Mouse (Mus musculus): Measurements from ENCODE around the gene Hoxb9.
A peak's percentile ranks its signal among the peaks of the same experiment; 100 is the strongest.

Hoxb9 gene

DNA sequence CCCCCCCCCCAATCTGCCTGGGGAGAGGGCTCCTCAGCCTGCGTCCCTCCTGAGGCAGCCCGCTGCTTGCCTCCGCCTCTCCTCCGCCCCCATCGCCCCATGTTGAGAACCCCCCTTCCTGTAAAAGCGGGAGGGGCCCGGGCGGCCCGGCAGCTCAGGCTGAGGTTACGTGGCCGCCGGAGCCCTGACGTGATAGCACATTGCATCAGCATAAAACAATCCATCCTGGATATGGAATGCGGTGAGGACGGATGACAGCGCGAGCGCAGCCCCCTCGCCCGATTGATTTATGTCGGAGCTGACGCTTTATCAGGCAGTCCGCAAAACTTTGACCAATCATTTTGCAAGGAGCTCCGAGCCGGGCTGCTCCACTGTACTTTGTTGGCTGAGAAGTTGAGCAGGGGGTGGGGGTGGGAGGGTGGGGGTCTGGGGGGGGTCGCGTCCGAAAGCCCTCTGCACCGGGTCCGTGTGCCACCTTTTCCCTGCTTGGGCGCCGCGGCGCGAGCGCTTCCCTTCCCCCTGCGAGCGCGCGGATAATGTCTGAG lies at the start of gene Hoxb9:
Hoxb9 (plus strand) TSS at position 462 of the 545 bp plus-strand sequence.
- DNase-seq (ENCODE audit: low spot score), result no peak

DNA sequence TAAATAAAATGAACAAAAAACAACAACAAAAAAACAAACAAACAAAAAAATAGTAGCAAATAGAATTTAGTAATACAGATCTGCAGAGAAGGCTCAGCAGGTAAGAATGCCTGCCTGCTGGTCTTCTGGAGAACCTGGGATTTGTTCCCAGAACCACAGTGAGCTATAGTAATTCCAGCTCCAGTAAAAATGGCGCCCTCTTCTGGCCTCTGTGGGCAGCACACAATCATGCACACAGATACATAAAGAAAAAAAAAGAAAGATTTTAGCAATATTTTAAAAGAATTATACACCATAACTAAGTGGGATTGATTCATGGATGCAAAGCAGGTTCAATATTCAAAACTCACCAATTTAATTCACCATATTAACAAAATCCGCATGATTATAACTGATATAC lies 47.4 kb upstream of the Hoxb9 start:
- no peak for DNase-seq (ENCODE audit: low spot score)

GRCm38 (mm10) chr11:96227676-96228075 lies 43.6 kb upstream of the Hoxb9 start:
- no peak for DNase-seq (ENCODE audit: low spot score)

DNA sequence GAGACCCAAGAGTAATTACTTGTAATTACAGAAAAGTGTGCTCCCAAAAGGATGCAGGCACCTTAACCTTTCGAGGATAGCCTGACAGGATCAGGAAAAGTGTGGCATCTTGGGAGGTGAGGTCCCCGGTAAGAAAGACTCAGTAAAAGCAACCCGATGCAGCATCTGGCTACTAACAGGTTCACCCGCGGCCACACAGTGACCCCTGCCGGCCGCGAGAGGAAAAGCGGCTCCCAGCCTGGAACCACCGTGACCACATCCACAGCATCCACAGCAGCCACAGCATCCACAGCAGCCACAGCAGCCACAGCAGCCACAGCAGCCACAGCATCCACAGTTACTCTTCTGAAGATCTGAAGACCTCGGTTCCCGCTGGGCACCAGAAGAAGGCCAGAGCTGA lies 36.4 kb upstream of the Hoxb9 start:
- DNase-seq (ENCODE audit: low spot score), result peak; percentile 1

- DNase-seq (ENCODE audit: low spot score), result peak; percentile 20
Measured at GRCm38 (mm10) chr11:96240211-96240610, 31.0 kb upstream of the Hoxb9 start.

DNA sequence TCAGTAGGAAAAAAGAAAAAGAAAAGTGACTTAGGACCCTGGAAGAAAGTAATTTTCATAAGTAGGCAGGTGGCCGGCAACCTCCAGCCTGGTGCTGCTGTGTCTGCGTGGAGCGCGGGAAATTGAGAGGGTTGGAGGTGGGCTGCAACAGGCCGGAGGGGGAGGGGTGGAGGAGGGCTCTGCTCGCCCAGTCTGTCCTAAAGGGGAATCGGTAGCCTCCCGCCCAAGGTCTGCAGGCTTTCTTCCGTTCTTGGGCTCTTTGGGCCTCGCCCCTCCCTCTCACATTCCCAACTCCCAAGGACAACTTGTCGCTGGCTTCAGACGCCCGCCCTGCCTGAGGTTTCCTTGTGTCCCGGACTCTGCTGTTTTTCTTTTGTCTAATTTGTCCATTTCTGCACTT lies 20.4 kb upstream of the Hoxb9 start:
- DNase-seq (ENCODE audit: low spot score), result no peak

GRCm38 (mm10) chr11:96251480-96252031 lies 19.7 kb upstream of the Hoxb9 start:
- DNase-seq (ENCODE audit: low spot score), result no peak

- no peak for DNase-seq (ENCODE audit: low spot score)
Measured at GRCm38 (mm10) chr11:96252541-96253120, 18.6 kb upstream of the Hoxb9 start.

DNA sequence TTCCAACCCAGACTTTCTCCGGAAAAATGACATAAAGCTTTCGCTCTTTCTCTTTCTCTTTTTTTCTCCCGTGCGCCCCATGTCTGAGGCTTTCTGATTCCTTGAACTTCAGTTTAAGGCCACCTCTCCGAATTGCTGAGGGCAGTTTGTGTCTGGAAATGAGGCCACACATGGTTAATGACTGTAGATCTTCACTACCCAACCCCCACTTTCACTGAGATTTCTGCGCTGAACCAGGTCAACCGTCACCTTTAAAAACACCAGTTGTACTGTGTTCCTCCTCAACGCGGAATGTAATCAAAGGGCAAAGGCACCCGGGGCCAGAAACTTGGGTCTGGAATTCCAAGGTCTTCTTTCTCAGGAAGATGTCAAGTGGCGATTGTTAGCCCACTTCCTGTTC lies 17.0 kb upstream of the Hoxb9 start:
- DNase-seq (ENCODE audit: low spot score), result no peak

DNA sequence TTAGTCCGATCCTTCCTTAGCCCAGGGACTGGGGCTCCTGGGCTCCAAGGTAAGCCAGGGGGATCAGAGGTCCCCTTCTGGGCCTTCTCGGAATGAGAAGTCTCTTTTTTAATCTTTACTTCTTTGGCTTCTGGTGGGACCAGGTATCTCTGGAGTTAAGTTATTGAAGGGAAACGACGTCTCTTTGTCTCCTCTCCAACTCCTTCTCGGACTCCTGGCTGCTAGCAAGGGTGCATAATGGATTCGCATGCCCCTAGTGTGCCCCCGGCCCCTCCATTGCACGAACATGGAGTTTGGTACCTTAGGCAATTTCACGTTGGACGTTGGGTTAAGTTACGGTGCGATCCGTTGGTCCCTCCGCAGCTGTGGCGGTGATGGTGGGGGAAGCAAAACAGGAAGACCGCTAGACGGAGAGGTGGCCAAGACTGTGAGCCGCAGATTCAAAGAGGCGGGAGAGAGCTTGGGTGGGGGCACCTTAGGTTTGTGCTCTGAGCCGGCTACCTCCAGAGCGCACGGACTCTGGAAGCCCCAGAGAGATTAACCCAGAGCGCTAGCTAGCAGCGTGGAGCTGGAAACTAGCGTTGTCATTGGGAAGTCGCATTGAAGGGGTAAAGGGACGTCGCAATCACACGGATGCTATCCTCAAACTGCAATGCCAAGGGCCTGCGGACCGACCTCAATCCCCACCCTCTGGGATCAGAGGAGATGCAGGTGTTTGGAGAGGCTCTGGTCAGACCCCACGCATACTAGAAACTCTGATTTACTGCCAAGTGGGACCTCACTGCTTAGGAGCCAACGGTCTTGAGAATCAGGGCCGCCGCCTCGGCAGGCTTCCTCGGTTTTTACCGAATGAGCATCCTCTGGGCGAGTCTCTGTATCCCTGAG lies 15.9 kb upstream of the Hoxb9 start:
- no peak for DNase-seq (ENCODE audit: low spot score)

DNA sequence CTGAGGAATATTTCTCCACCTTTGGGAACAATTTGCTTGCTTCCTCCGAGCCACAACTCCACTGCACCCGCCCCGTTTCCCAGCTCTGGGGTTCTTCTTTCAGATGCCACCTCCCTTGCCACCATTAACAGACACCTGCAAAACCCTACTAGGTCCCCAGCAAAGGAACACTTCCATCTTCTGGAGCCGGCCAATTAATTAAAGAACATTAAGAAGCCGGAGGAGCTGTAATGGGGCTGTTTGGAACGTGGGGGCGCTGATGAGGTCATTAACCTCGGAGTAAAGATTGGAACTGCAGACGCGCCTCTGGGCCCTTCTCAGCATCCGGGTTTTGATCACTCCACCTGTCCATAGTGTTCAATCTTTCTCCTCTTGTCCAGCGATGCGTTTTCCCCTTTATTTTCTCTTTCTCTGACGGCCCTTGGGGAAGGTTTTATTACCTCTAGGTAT lies 15.2 kb upstream of the Hoxb9 start:
- no peak for DNase-seq (ENCODE audit: low spot score)

DNA sequence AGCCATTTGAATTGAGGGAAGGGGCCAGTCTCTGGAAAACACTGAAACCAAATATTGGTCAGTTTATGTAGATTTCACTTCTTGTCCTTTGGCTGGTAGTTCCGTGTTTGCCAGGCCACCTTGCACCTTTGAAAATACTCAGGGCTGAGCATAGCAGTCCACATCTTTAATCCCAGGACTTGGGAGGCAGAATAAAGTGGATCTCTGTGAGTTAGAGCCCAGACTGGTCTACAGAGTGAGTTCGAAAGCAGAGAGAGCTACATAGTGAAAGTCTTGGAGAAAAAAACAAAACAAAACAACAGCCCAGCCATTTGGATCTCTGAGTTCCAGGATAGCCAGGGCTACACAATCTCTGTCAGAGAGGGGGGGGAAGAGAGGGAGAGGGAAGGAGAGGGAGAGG lies 14.1 kb upstream of the Hoxb9 start:
- DNase-seq (ENCODE audit: low spot score), result no peak

DNA sequence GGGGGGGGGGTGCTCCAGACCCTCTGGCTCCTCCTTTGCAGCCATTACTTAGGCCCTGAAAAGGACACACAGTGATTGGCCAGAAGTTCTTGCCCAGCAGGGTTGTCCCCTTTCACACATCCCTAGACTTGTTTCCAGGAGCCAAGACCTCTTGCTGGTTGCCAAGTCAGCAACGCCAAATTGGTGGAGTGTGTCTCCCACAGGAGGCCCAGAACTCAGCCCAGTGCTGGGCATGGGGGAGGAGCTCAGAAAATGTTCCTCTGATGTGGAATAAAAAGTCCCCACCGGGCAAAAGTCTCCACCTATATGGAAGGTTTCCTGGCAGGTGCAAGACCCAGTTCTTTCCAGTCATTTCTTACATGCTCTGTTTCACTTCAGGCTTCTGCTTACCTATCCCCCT lies 12.2 kb upstream of the Hoxb9 start:
- no peak for DNase-seq (ENCODE audit: low spot score)

DNA sequence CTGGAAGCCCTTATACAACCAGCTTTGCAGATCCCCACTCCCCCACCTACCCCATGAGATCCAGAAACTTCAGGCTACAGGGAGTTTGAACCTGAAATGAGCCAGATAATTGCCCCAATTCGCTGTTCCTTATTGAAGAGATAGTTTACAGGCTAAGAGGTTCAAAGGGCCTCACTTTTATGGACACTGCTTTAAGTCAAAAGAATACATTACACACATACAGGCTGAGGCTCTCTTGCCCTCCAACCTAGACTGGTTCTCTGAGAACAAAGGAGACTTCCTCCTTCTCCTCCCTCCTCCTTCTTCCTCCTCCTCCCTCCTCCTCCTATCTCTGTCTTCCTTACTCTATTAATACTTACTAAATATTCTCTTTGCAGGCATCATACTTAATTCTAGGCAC lies 11.7 kb upstream of the Hoxb9 start:
- no peak for DNase-seq (ENCODE audit: low spot score)

- DNase-seq (ENCODE audit: low spot score), result no peak
Measured at GRCm38 (mm10) chr11:96260310-96260970, 10.8 kb upstream of the Hoxb9 start.

- DNase-seq (ENCODE audit: low spot score), result peak; percentile 56
Measured at GRCm38 (mm10) chr11:96261323-96261890, 9.8 kb upstream of the Hoxb9 start.

DNA sequence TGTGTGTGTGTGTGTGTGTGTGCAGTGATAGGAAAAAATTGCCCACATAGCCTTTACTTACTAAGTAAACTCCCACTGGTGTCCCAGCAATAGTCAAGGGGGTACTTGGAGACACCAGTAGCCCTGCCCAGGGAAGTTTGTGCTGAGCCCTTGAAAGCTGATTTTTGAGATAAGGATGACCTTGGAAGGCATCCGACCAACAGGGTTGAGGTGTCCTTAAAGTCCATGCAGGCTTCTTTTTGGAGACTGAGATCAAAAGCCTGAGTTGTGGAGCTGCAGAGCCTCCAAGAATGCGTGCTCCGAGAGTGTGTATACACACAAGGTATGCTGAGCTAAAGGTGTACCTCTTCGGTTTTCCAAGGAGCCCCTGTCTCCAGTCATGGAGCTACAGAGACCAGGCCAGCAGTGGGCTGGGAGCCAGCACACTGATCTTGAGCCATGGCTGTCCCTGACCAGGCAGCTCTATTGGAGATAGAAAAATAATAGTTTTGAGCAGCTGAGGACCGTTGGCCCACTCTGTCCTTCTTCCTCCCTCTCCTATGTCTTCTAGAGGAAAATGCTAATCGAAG lies 8.9 kb upstream of the Hoxb9 start:
- DNase-seq (ENCODE audit: low spot score), result no peak

- DNase-seq (ENCODE audit: low spot score), result no peak
Measured at GRCm38 (mm10) chr11:96263636-96264389, 7.4 kb upstream of the Hoxb9 start.

- no peak for DNase-seq (ENCODE audit: low spot score)
Measured at GRCm38 (mm10) chr11:96264390-96265020, 6.8 kb upstream of the Hoxb9 start.

DNA sequence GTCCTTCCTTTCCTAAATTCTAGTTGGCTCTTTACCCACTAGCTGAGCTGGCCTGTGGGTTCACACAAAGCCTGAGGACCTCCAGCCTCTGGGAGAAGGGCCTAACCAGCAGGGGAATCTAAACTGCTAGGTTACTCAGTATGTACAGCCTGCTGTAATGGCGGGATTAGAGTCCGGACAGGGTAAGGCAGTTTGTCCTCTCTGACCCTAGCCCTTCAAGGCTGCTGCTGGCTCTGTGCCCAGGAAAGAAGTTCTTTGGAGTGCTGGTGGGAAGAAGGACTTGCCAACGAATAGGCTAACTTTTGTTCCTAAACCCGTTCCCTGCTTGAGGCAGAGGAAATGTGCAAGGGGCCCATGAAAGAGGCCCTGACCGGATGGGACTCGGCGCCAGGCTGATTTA lies 5.3 kb upstream of the Hoxb9 start:
- DNase-seq (ENCODE audit: low spot score), result no peak
